Mouse (Mus musculus): ENCODE results near the gene Olfr744.
"Not testable (repeated sequence)": the region's sequence is repeated elsewhere in the genome, so short reads cannot be mapped to it uniquely, and the experiment has no call there.

Olfr744 gene

DNA sequence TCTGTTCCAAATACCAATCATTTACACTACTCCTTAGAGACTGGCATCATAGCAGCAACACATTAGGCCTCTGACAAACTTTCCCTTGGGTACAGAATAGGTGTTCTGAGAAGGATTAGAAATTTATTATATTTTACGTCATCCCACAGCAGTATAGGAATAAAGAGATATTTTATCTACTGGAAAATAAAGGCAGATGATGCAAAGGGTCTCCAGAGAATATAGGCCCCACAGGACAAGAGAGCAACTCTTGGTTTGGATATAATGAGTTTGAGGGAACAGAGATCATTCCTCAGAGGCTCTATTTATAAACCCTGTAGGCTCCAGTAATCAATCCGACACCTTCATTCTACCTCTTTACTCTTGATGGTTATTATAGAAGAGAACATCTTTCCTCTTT is at the start of gene Olfr744:
Olfr744 (plus strand) TSS at position 301 of the 400 bp plus-strand sequence.
- ATAC-seq (ENCODE audit: low TSS enrichment): no peak

GRCm38 (mm10) chr14:50573056-50573455 is 41.6 kb upstream of the Olfr744 start:
- ATAC-seq (ENCODE audit: low TSS enrichment): not testable (repeated sequence)

DNA sequence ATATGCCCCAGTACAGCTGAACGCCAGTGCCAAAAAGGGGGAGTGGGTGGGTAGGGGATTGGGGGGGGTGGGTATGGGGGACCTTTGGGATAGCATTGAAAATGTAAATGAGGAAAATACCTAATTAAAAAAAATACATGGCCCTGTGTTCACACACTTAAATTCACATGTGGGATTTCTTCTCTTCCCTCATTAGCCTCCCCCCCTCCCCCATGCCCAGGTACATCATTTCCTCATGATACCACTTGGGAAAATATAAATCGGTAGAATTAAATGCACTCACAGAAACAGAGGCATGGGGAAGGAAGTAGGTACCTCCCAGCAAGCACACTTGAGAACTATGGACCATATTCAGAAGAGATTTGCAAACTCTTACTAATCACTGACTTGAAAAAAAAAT is 24.4 kb downstream of the Olfr744 start, which contains the start of gene Olfr745:
Olfr745 (plus strand) TSS at position 301 of the 400 bp plus-strand sequence.
- no peak for ATAC-seq (ENCODE audit: low TSS enrichment)

DNA sequence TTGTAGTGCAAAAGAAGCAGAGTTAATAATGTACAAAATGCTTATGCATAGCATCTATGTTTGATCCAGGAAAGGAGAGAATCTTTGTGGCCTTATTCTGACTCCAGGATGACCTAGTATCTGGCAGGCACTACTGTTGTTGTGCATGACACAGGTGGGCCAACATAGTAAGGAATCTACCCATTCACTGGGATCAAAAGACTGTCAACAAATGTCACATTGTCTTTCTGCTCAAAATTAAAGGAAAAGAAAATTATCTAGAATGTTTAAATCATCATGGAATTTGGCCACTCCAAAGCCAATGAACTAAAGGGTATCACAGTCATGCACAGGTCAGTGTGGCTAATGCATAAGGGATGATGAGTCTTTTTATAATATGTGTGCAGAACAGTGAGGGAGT is 32.1 kb downstream of the Olfr744 start, which contains the start of gene Olfr746:
Olfr746 (plus strand) TSS at position 301 of the 400 bp plus-strand sequence.
- no peak for ATAC-seq (ENCODE audit: low TSS enrichment)
